Comparison of ENCODE assay signal across 14 mouse cellular contexts in genomic region chr5:114585682-114586081, GRCm38 (mm10). TPM values are rescaled to one million over a fixed set of nuclear protein-coding genes. Genes with fewer than 3 reads are reported as not detected.
DNase-seq lines count a peak whose midpoint lies in the region; ATAC-seq and TF ChIP-seq lines count a peak whose summit lies in the region.
"Had no signal": no experiment of that assay in that cellular context is flagged by ENCODE, and none has a peak within 500 bp of the region (broad histone marks: within the 10 kb centered on the region; RNA-seq: fewer than 3 reads in every experiment).

No protein-coding gene starts in this region.

- DNase-seq in forebrain, embryonic 11.5 days (ENCODE audit: low spot score) = no peak
- DNase-seq in forebrain, postnatal 0 days = no peak
- no peak for DNase-seq in lung, postnatal 14 days
- no peak for DNase-seq in thymus, postnatal 14 days
- DNase-seq: adrenal gland, adult 8-10 months; cerebellum, postnatal 14 days; liver, postnatal 0 days had no signal

- no peaks in the 10 kb centered on the region for H3K9me3 ChIP-seq in forebrain, embryonic 11.5 days (ENCODE audit: control insufficient read depth, low read length)
- no peaks in the 10 kb centered on the region for H3K9me3 ChIP-seq in forebrain, postnatal 0 days (ENCODE audit: low read length)
- H3K9me3 ChIP-seq in lung, embryonic 16.5 days (ENCODE audit: control insufficient read depth, low read length) = no peaks in the 10 kb centered on the region
- H3K9me3 ChIP-seq in intestine, embryonic 16.5 days (ENCODE audit: control insufficient read depth, low read length) = no peaks in the 10 kb centered on the region
- H3K9me3 ChIP-seq in neural tube, embryonic 13.5 days = no peaks in the 10 kb centered on the region
- H3K9me3 ChIP-seq: embryonic facial prominence, embryonic 15.5 days; heart, embryonic 15.5 days had no signal

- peak overlapping the region; percentile 3; the same call in 1 of the 2 replicates for H3K27ac ChIP-seq in forebrain, embryonic 11.5 days (ENCODE audit: low read depth, low read length)
- H3K27ac ChIP-seq in forebrain, postnatal 0 days (ENCODE audit: low read depth, low read length) = no peak overlapping the region
- H3K27ac ChIP-seq in lung, embryonic 16.5 days (ENCODE audit: low read length) = peak overlapping the region; percentile 26
- peak overlapping the region; percentile 45 for H3K27ac ChIP-seq in intestine, embryonic 16.5 days (ENCODE audit: low read length)
- peak overlapping the region; percentile 49 for H3K27ac ChIP-seq in neural tube, embryonic 13.5 days (replicated peaks)
- H3K27ac ChIP-seq: embryonic facial prominence, embryonic 15.5 days; heart, embryonic 15.5 days had no signal

- H3K9ac ChIP-seq in forebrain, embryonic 11.5 days (ENCODE audit: low read length) = peak overlapping the region; percentile 9; the same call in 1 of the 2 replicates
- no peak overlapping the region for H3K9ac ChIP-seq in forebrain, postnatal 0 days
- H3K9ac ChIP-seq in lung, embryonic 16.5 days (ENCODE audit: low read length) = peak overlapping the region; percentile 14; the same call in 1 of the 2 replicates
- 0 out of 2 replicates have a peak overlapping the region, but pooled peaks have one; percentile 37 for H3K9ac ChIP-seq in intestine, embryonic 16.5 days (ENCODE audit: low read depth, low read length)
- peak overlapping the region; percentile 31; the same call in 1 of the 2 replicates for H3K9ac ChIP-seq in neural tube, embryonic 13.5 days
- H3K9ac ChIP-seq: embryonic facial prominence, embryonic 15.5 days; heart, embryonic 15.5 days; liver, postnatal 0 days had no signal

- H3K4me1 ChIP-seq in forebrain, embryonic 11.5 days (replicated peaks; ENCODE audit: control insufficient read depth, insufficient read depth, low read length) = peaks cover 56% of the 10 kb centered on the region
- H3K4me1 ChIP-seq in forebrain, postnatal 0 days (ENCODE audit: insufficient read depth) = no peaks in the 10 kb centered on the region
- H3K4me1 ChIP-seq in lung, embryonic 16.5 days (replicated peaks; ENCODE audit: control insufficient read depth, insufficient read depth, low read length) = peaks cover 45% of the 10 kb centered on the region
- H3K4me1 ChIP-seq in intestine, embryonic 16.5 days (ENCODE audit: control insufficient read depth, insufficient read depth, low read length) = peaks cover 70% of the 10 kb centered on the region
- peaks cover 94% of the 10 kb centered on the region for H3K4me1 ChIP-seq in neural tube, embryonic 13.5 days (replicated peaks)

- H3K27me3 ChIP-seq in forebrain, embryonic 11.5 days (ENCODE audit: control insufficient read depth, insufficient read depth, low read length) = no peaks in the 10 kb centered on the region
- H3K27me3 ChIP-seq in forebrain, postnatal 0 days (ENCODE audit: insufficient read depth, low read length) = peaks cover 23% of the 10 kb centered on the region
- no peaks in the 10 kb centered on the region for H3K27me3 ChIP-seq in lung, embryonic 16.5 days (ENCODE audit: control insufficient read depth, insufficient read depth, low read depth, low read length)
- no peaks in the 10 kb centered on the region for H3K27me3 ChIP-seq in intestine, embryonic 16.5 days (replicated peaks; ENCODE audit: control insufficient read depth, insufficient read depth, low read length)
- no peaks in the 10 kb centered on the region for H3K27me3 ChIP-seq in neural tube, embryonic 13.5 days

- H3K36me3 ChIP-seq in forebrain, embryonic 11.5 days (ENCODE audit: control insufficient read depth, insufficient read depth, low read length) = no peaks in the 10 kb centered on the region
- no peaks in the 10 kb centered on the region for H3K36me3 ChIP-seq in forebrain, postnatal 0 days (ENCODE audit: insufficient read depth)
- H3K36me3 ChIP-seq in lung, embryonic 16.5 days (ENCODE audit: control insufficient read depth, insufficient read depth, low read length) = no peaks in the 10 kb centered on the region
- H3K36me3 ChIP-seq in intestine, embryonic 16.5 days (ENCODE audit: control insufficient read depth, insufficient read depth, low read length) = no peaks in the 10 kb centered on the region
- no peaks in the 10 kb centered on the region for H3K36me3 ChIP-seq in neural tube, embryonic 13.5 days
- H3K36me3 ChIP-seq: embryonic facial prominence, embryonic 15.5 days; heart, embryonic 15.5 days had no signal

- WGBS in forebrain, embryonic 11.5 days = 5% methylated on average over 5 of the region's 5 CpGs
- WGBS in forebrain, postnatal 0 days = 14% methylated on average over 5 of the region's 5 CpGs
- WGBS in lung, embryonic 16.5 days = 11% methylated on average over 5 of the region's 5 CpGs
- WGBS in intestine, embryonic 16.5 days = 19% methylated on average over 5 of the region's 5 CpGs
- 5% methylated on average over 5 of the region's 5 CpGs for WGBS in neural tube, embryonic 13.5 days

- H3K4me3 ChIP-seq in forebrain, embryonic 11.5 days (ENCODE audit: low read depth, low read length) = no peak overlapping the region
- no peak overlapping the region for H3K4me3 ChIP-seq in forebrain, postnatal 0 days (ENCODE audit: low read depth, low read length)
- no peak overlapping the region for H3K4me3 ChIP-seq in lung, embryonic 16.5 days (ENCODE audit: low read length)
- no peak overlapping the region for H3K4me3 ChIP-seq in intestine, embryonic 16.5 days (ENCODE audit: low read length)
- no peak overlapping the region for H3K4me3 ChIP-seq in neural tube, embryonic 13.5 days
- H3K4me3 ChIP-seq: embryonic facial prominence, embryonic 15.5 days; heart, embryonic 15.5 days had no signal

- no peak for ATAC-seq in forebrain, embryonic 11.5 days (replicated peaks; ENCODE audit: low FRiP score)
- no peak for ATAC-seq in forebrain, postnatal 0 days
- ATAC-seq in lung, embryonic 16.5 days (ENCODE audit: low read depth) = no peak
- no peak for ATAC-seq in intestine, embryonic 16.5 days
- ATAC-seq in neural tube, embryonic 13.5 days (ENCODE audit: low read depth) = no peak
- ATAC-seq in monocyte, adult 5-6 weeks (replicated peaks; ENCODE audit: insufficient number of reproducible peaks, low FRiP score, low TSS enrichment, poor library complexity, severe bottlenecking) = no peak
- ATAC-seq: inflammation-experienced regulatory T-cells, adult 6 months; liver, postnatal 0 days had no signal

- no peak for TF ChIP-seq CTCF in forebrain, postnatal 0 days (IDR thresholded peaks at IDR 0.05; ENCODE audit: low read depth)

- no peak overlapping the region for H3K4me2 ChIP-seq in forebrain, embryonic 11.5 days (ENCODE audit: low read depth, low read length, severe bottlenecking)
- H3K4me2 ChIP-seq in forebrain, postnatal 0 days (ENCODE audit: low read depth) = no peak overlapping the region
- H3K4me2 ChIP-seq in lung, embryonic 16.5 days (ENCODE audit: low read depth, low read length) = no peak overlapping the region
- H3K4me2 ChIP-seq in intestine, embryonic 16.5 days (ENCODE audit: low read depth, low read length) = no peak overlapping the region
- no peak overlapping the region for H3K4me2 ChIP-seq in neural tube, embryonic 13.5 days
- H3K4me2 ChIP-seq: embryonic facial prominence, embryonic 15.5 days; heart, embryonic 15.5 days had no signal

RNA-seq across cellular contexts. Expression of gene Fam222a, which starts 17.9 kb away (rescaled TPM):
- polyA plus RNA-seq in forebrain, embryonic 11.5 days (2014; fragmentation: Nextera tagmentation; extraction: Ambion mirVana) = 8.7 and 9.4 TPM in 2 replicates
- total RNA-seq in forebrain, postnatal 0 days (2014; rRNA removed) = 6.2 and 8.2 TPM in 2 replicates
- polyA plus RNA-seq in forebrain, postnatal 0 days (2015; fragmentation: Nextera tagmentation; extraction: Ambion mirVana) = 2.9 and 3.4 TPM in 2 replicates
- 2.2 and 2.3 TPM in 2 replicates for polyA plus RNA-seq in lung, embryonic 16.5 days (2015; fragmentation: Nextera tagmentation; extraction: Ambion mirVana)
- polyA plus RNA-seq in intestine, embryonic 16.5 days (2015; fragmentation: Nextera tagmentation; extraction: Ambion mirVana) = 3.9 and 5.8 TPM in 2 replicates
- 6.1 and 6.8 TPM in 2 replicates for polyA plus RNA-seq in neural tube, embryonic 13.5 days (2015; fragmentation: Nextera tagmentation; extraction: Ambion mirVana)
- total RNA-seq in monocyte, adult 5-6 weeks (2017) = 0.75 TPM in 1 of 3 replicates, not detected in the others
- polyA plus RNA-seq: inflammation-experienced regulatory T-cells, adult 6 months had no signal
